Mouse (Mus musculus) limb, embryonic 14.5 days (tissue): Measurements from ENCODE around the gene Atp5h. TPM values are rescaled to one million over a fixed set of nuclear protein-coding genes. Genes with fewer than 3 reads are reported as not detected.

Experiments
- ATAC-seq: fragments of 200-750 bp; cut with Nextera tagmentation; 2 replicates; pipeline ENCODE4 v1.8.0; 2017; ENCODE audit warnings: low read depth, moderate number of reproducible peaks, moderate TSS enrichment; ENCODE audit not compliant: low FRiP score
- DNase-seq: peaks from one replicate; pipeline ENCODE4 v3.0.0-alpha.2; 2015; ENCODE audit warnings: low spot score
- H3K27ac ChIP-seq: fragments of 300-500 bp; sonication (generic); replicated peaks from 2 replicates; pipeline ENCODE4 v1.5.1; 2014; ENCODE audit warnings: low read depth, mild to moderate bottlenecking, low read length, moderate library complexity, mixed read lengths
- H3K27me3 ChIP-seq: fragments of 300-500 bp; sonication (generic); 2 replicates; pipeline ENCODE4 v1.6.1; 2014; ENCODE audit warnings: low read length, mixed read lengths; ENCODE audit not compliant: control insufficient read depth, insufficient read depth
- H3K36me3 ChIP-seq: fragments of 300-500 bp; sonication (generic); 2 replicates; pipeline ENCODE4 v1.6.1; 2014; ENCODE audit warnings: mild to moderate bottlenecking, low read length, moderate library complexity, mixed read lengths; ENCODE audit not compliant: control insufficient read depth, insufficient read depth
- H3K4me1 ChIP-seq: fragments of 300-500 bp; sonication (generic); 2 replicates; pipeline ENCODE4 v1.6.1; 2014; ENCODE audit warnings: antibody characterized with exemption, low read length, mixed read lengths; ENCODE audit not compliant: control insufficient read depth, insufficient read depth
- H3K4me2 ChIP-seq: fragments of 300-500 bp; sonication (generic); replicated peaks from 2 replicates; pipeline ENCODE4 v1.6.1; 2014; ENCODE audit warnings: low read depth, mild to moderate bottlenecking, low read length, moderate library complexity; ENCODE audit not compliant: severe bottlenecking
- H3K4me3 ChIP-seq: fragments of 300-500 bp; sonication (generic); replicated peaks from 2 replicates; pipeline ENCODE4 v1.5.1; 2014; ENCODE audit warnings: low read length
- H3K9ac ChIP-seq: fragments of 300-500 bp; sonication (generic); 2 replicates; pipeline ENCODE4 v1.6.1; 2014; ENCODE audit warnings: mild to moderate bottlenecking, low read depth, low read length, moderate library complexity; ENCODE audit not compliant: severe bottlenecking
- H3K9me3 ChIP-seq: fragments of 300-500 bp; sonication (generic); 2 replicates; pipeline ENCODE4 v1.6.1; 2016; ENCODE audit warnings: low read length; ENCODE audit not compliant: control insufficient read depth
- POLR2A ChIP-seq: fragments of 200-500 bp; IDR thresholded peaks from 2 replicates; pipeline ENCODE4 v1.8.0; 2012; ENCODE audit warnings: inconsistent platforms, mild to moderate bottlenecking, moderate library complexity, borderline replicate concordance; ENCODE audit not compliant: insufficient read depth, insufficient read length; ENCODE audit errors: extremely low read depth
- WGBS: fragments of 180-500 bp; shearing (Covaris S2); extraction: QIAGEN DNeasy Blood & Tissue Kit; methylation state at CpG from one replicate; pipeline ENCODE4 v1.1.7; 2014; 5-methylcytosine and 5-hydroxymethylcytosine counted together
- polyA plus RNA-seq, 2 experiments: library from polyadenylated mRNA; depleted of rRNA in 1 of 2; stranded (reverse) in 1 of 2; unstranded in 1 of 2; fragments of >200 nt; fragmentation: Nextera tagmentation in 1 of 2; extraction: Ambion mirVana in 1 of 2; gene quantifications; 2 replicates each; pipeline versions ENCODE4 v1.2.1 to v1.2.3; 2012 to 2014

Atp5h gene
- polyA plus RNA-seq, 2 experiments: 427 to 933 TPM

DNA sequence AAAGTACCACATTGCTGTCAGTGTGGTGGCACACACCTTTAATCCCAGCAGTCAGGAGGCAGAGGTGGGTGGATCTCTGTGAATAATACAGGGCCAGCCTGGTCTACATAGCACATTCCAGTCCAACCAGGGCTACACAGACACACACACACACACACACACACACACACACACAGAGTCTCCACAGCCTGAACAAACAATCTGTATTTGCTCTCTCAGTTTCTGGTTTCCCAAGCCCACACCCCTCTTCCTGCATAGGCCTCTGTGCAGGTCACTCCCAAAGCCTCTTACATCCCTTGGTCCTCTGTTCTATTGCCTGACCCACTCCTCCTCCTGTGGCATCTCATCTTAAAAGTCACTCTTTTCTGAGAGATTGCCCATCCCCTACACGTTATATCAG is 47.7 kb downstream of the Atp5h start:
- Histone ChIP-seq H3K9ac (no peak overlapping the region), H3K27ac (no peak overlapping the region), H3K4me3 (no peak overlapping the region), H3K9me3 (no peaks in the 10 kb centered on the region), H3K4me2 (no peak overlapping the region), H3K27me3 (peaks cover 59% of the 10 kb centered on the region), H3K36me3 (no peaks in the 10 kb centered on the region), H3K4me1 (peaks cover 13% of the 10 kb centered on the region; the same call in 1 of the 2 replicates)
- ATAC-seq: no peak
- 56% methylated on average over 1 of the region's 1 CpGs for WGBS
- no peak for TF ChIP-seq POLR2A
- DNase-seq: no peak

DNA sequence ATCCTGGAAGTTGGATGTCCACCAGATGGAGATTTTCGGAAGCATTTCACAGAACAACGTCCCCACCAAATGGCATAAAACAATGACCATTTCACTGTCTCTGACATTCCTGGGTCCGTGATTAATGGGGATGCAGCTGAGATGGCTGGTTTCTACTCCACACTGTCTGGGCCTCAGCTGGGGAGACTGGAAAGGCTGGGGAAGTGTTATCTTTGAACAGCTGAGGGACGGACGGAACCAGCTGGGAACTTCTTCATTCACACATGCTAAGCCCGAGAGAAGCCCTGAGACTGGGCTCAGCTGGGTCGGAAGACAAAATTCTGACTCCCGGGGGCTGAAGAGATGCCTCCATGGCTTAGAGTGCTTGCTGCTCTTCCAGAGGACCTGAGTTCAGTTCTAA is 48.4 kb downstream of the Atp5h start:
- peaks cover 14% of the 10 kb centered on the region for H3K4me1 ChIP-seq
- ATAC-seq (no peak), DNase-seq (no peak)
- WGBS: 57% methylated on average over 8 of the region's 8 CpGs
- no peaks in the 10 kb centered on the region for H3K9me3 ChIP-seq
- no peak overlapping the region for H3K27ac ChIP-seq
- H3K27me3 ChIP-seq: peaks cover 66% of the 10 kb centered on the region
- H3K36me3 ChIP-seq: no peaks in the 10 kb centered on the region
- TF ChIP-seq POLR2A: no peak
- H3K4me2 ChIP-seq: no peak overlapping the region
- H3K4me3 ChIP-seq: no peak overlapping the region
- no peak overlapping the region for H3K9ac ChIP-seq

DNA sequence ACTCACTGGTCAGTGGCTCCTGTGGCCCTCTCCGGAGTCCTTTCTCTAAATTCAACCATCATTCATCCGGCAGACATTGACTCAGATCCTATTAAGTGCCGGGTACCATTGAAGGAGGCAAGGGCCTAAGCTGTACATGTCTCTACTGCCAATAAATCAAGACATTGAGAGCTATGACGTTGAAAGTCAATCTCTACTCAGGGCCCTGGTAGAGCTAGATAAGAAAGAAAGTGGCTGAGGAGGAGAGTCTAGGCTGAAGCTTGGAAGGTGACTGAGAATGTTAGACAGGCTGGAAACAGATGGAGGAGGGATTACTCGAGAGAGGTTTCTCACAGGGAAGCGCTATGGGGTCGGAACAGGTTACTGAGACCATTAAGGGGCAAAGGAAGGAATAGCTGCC is 49.4 kb downstream of the Atp5h start:
- Histone ChIP-seq H3K27me3 (peaks cover 76% of the 10 kb centered on the region), H3K4me3 (no peak overlapping the region), H3K27ac (no peak overlapping the region), H3K9ac (no peak overlapping the region), H3K4me2 (no peak overlapping the region), H3K4me1 (peaks cover 14% of the 10 kb centered on the region), H3K36me3 (no peaks in the 10 kb centered on the region), H3K9me3 (no peaks in the 10 kb centered on the region)
- ATAC-seq (no peak), DNase-seq (no peak)
- no peak for TF ChIP-seq POLR2A
- 51% methylated on average over 7 of the region's 7 CpGs for WGBS

DNA sequence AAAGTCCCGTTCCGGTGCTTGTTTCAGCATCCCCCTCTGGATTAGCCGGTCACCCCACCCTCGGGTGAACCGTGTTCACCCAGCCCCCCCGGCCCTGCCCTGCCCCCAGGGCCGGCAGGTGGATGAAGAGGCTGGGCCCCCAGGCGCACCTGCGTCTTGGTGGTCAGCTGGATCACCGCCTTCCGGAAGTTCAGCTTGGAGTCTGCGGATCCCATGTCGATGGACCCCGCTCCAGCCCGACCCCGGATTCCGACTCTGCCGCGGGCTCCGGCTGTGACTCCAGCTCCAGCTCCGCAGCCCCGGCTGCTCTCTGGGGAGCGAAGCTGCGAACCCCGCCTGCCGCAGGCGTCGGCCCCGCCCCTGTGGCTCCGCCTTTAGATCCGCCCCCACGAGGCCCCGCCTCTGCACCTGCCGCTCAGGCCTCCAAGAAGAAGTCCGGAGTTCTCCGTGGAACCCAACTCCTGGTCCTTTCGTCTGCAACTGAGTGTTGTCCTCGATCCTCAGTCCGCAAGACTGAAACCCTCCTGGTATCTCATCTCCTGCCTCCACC is 52.3 kb downstream of the Atp5h start, which contains the start of gene Hid1:
Hid1 (minus strand) TSS at position 362 of the 550 bp plus-strand sequence.
- H3K9me3 ChIP-seq: no peaks in the 10 kb centered on the region
- no peaks in the 10 kb centered on the region for H3K36me3 ChIP-seq
- no peak within 1 kb of the TSS for H3K27ac ChIP-seq
- H3K27me3 ChIP-seq: peaks cover 56% of the 10 kb centered on the region
- peak; percentile 52 for DNase-seq
- H3K4me3 ChIP-seq: peak within 1 kb of the TSS; percentile 42
- peak within 1 kb of the TSS; percentile 69 for H3K4me2 ChIP-seq
- H3K4me1 ChIP-seq: peaks cover 7% of the 10 kb centered on the region
- peak within 1 kb of the TSS; percentile 45 for H3K9ac ChIP-seq
- 0 out of 2 replicates have a peak, but pooled peaks have one; percentile 37 for ATAC-seq
- TF ChIP-seq POLR2A: no peak
- 2% methylated on average over 23 of the region's 39 CpGs for WGBS

DNA sequence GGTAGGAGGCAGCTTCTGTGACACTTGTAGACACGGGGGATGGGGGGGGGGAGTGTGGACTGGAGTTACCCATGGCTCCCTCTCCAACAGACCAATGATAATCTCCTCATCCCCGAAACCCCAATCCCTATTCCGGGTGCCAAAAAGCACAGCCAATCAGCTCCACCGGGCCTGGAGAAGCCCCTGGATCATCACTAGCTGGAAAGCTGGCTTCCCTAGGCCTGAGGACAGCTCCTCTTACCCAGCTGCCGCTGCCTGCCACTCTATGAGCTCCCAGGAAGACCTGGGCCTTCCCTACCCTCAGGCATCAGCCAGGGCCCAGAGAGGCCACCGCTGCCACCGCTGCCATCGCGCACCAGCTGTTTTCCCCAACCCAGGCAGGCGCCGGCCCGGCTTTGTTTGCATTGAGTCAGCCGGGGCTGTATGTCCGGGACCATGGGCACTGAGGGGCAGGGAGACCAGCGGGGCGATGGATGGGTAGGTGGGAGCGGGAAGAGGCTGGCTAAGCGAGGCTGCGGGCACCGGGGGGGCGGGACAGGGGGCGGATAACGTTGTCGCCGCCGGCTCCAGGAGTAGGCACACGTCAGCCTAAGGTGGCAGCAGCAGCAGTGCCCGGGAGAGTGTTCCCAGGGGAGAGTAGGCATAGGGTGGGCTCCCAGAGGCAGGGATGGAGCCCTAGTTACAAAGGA is 52.9 kb downstream of the Atp5h start:
- no peak for TF ChIP-seq POLR2A
- Histone ChIP-seq H3K4me2 (peak overlapping the region; percentile 69), H3K9ac (peak overlapping the region; percentile 45), H3K4me3 (peak overlapping the region; percentile 42), H3K9me3 (no peaks in the 10 kb centered on the region), H3K27ac (no peak overlapping the region), H3K36me3 (no peaks in the 10 kb centered on the region), H3K27me3 (peaks cover 56% of the 10 kb centered on the region), H3K4me1 (peaks cover 7% of the 10 kb centered on the region)
- DNase-seq (no peak), ATAC-seq (no peak)
- 2% methylated on average over 20 of the region's 28 CpGs for WGBS
